Mouse (Mus musculus) brown adipose tissue, adult 24 weeks (tissue): Measurements from ENCODE around the gene Wipf1. TPM values are rescaled to one million over a fixed set of nuclear protein-coding genes. Genes with fewer than 3 reads are reported as not detected.
A peak's percentile ranks its signal among the peaks of the same experiment; 100 is the strongest.

ENCODE experiments used
- H3K27ac ChIP-seq: fragments of 200-500 bp; replicated peaks from 2 replicates; pipeline ENCODE4 v1.5.1; 2012; ENCODE audit warnings: low read depth, mild to moderate bottlenecking, low read length
- H3K4me1 ChIP-seq: fragments of 200-500 bp; 2 replicates; pipeline ENCODE4 v1.6.1; 2012; ENCODE audit warnings: low read length, mixed read lengths; ENCODE audit not compliant: control insufficient read depth, insufficient read depth, insufficient read length
- H3K4me3 ChIP-seq: fragments of 200-500 bp; 2 replicates; pipeline ENCODE4 v1.5.1; 2012; ENCODE audit warnings: low read depth, mild to moderate bottlenecking, low read length, moderate library complexity; ENCODE audit not compliant: insufficient read depth
- polyA plus RNA-seq: library from polyadenylated mRNA; stranded (reverse); fragments of >200 nt; gene quantifications from 2 replicates; pipeline ENCODE4 v1.2.4, GENCODE M21; 2012; ENCODE audit not compliant: missing spikeins, insufficient read depth, insufficient read length

Wipf1 gene
- polyA plus RNA-seq, 1 experiment: 8.0 TPM

DNA sequence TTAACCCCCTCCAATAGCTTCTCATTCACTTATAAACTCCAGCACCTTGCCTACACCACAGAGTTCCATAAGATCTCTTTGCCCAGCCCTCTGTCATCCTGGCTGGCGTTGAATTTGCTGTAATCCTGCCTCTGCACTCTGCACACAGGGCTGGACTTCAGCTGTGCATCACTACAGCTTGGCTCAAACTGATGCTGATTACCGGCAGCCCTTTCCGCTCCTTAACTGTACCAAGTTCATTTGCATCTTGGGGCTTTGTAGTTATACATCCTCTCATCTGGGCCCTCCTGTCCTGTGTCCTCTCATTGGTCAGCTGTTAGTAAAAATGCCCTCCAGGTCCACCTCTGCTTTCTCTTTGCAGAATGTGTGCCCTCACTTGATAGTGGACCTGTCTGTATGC is 73.4 kb downstream of the Wipf1 start:
- no peak overlapping the region for H3K4me3 ChIP-seq
- H3K27ac ChIP-seq: peak overlapping the region; percentile 19; the same call in 1 of the 2 replicates
- H3K4me1 ChIP-seq: peaks cover 26% of the 10 kb centered on the region

GRCm38 (mm10) chr2:73455541-73455940 is 74.0 kb downstream of the Wipf1 start:
- Histone ChIP-seq H3K4me3 (no peak overlapping the region), H3K27ac (peak overlapping the region; percentile 29; the same call in 1 of the 2 replicates), H3K4me1 (peaks cover 24% of the 10 kb centered on the region)

DNA sequence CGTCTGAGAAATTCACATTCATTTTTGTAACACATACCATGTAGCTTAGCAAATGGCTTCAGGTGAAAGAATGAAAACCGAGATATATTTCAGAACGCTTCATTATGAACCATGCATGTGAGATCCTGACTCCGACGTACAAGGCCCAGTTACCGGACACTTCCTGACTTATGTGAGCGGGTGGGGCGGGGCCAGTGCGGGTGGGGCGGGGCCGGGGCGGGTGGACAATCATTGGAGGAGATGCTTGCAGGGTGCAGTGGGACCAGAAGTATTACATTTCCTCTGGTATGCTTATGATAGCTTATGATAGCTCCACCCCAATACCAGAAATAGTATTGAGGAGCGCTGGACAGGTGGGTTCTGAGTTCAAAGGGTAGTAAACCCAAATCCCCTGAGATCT is 74.9 kb downstream of the Wipf1 start:
- Histone ChIP-seq H3K27ac (no peak overlapping the region), H3K4me1 (peaks cover 21% of the 10 kb centered on the region)

DNA sequence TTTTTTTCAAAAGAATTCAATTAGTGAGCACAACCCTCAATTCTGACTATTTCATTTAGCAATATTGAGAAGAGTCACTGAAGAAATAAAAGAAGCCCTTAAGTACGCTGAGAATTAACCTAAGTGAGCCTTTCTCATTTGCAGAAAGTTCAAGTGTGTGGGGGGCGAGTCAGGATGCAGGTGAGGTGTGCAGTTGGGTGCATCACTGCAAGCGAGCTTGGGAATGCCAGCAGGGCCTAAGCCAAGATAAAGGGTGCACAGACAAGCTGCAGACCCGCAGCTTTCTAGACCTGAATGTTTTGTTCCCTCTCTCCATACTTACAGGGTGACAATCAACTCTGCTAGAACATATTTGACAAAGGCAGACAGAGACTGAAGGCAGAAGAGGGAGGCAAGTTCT is 75.3 kb downstream of the Wipf1 start:
- H3K27ac ChIP-seq: no peak overlapping the region; the same call in 1 of the 2 replicates
- H3K4me3 ChIP-seq: no peak overlapping the region
- H3K4me1 ChIP-seq: peaks cover 17% of the 10 kb centered on the region

More for the DNA sequence above, 74.9 kb downstream of the Wipf1 start:
- no peak overlapping the region for H3K4me3 ChIP-seq

DNA sequence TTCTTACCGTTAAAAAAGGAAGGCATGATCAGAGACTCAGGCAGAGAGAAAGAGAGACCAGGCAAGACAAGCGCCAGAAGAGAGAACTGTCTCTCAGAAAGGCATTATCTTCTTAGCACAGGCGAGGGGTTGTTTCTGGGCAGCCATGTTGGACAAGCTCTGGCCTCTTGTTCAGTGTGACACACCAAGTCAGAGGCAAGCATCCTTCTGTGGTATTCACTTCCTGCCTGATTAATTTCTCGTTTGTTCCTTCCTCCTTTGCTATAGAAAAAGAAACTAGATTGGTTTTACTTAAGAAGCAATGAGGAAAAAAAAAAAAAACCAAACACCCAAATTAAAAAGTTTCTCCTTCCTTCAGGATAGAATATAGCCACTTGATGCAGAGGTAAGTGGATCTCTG is 75.8 kb downstream of the Wipf1 start:
- Histone ChIP-seq H3K4me3 (no peak overlapping the region), H3K4me1 (peaks cover 14% of the 10 kb centered on the region), H3K27ac (peak overlapping the region; percentile 61; the same call in 1 of the 2 replicates)

GRCm38 (mm10) chr2:73453085-73453484 is 76.4 kb downstream of the Wipf1 start:
- no peak overlapping the region for H3K4me3 ChIP-seq
- H3K4me1 ChIP-seq: peaks cover 14% of the 10 kb centered on the region
- H3K27ac ChIP-seq: no peak overlapping the region

- Histone ChIP-seq H3K4me3 (no peak overlapping the region), H3K27ac (no peak overlapping the region), H3K4me1 (peaks cover 14% of the 10 kb centered on the region)
Observed at GRCm38 (mm10) chr2:73452556-73452955, 77.0 kb downstream of the Wipf1 start.

GRCm38 (mm10) chr2:73451541-73451940 is 78.0 kb downstream of the Wipf1 start:
- Histone ChIP-seq H3K4me1 (peaks cover 14% of the 10 kb centered on the region), H3K27ac (no peak overlapping the region), H3K4me3 (no peak overlapping the region)

GRCm38 (mm10) chr2:73450172-73450715 is 79.3 kb downstream of the Wipf1 start:
- Histone ChIP-seq H3K4me3 (no peak overlapping the region), H3K4me1 (peaks cover 7% of the 10 kb centered on the region), H3K27ac (no peak overlapping the region)

- Histone ChIP-seq H3K4me1 (no peaks in the 10 kb centered on the region), H3K4me3 (no peak overlapping the region), H3K27ac (no peak overlapping the region)
Observed at GRCm38 (mm10) chr2:73443985-73444384, 85.5 kb downstream of the Wipf1 start.

DNA sequence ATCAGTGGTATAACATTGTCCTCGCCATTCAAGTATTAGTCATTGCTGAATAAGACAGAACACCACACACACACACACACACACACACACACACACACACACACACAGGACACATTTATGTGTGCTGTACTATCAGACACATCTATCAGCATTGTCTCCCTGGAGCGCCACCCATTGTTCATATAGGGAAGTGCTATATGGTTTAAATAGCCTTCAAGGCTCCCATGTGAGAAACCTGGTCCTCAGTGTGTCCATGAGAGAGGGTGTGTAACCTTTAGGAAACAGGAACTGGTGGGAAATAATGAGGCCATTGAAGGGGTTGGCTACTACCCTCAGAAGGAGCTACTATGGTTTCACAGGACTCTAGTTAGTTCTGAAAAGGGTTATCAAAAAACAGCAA is 87.5 kb downstream of the Wipf1 start:
- no peaks in the 10 kb centered on the region for H3K4me1 ChIP-seq
- H3K4me3 ChIP-seq: no peak overlapping the region
- no peak overlapping the region for H3K27ac ChIP-seq

DNA sequence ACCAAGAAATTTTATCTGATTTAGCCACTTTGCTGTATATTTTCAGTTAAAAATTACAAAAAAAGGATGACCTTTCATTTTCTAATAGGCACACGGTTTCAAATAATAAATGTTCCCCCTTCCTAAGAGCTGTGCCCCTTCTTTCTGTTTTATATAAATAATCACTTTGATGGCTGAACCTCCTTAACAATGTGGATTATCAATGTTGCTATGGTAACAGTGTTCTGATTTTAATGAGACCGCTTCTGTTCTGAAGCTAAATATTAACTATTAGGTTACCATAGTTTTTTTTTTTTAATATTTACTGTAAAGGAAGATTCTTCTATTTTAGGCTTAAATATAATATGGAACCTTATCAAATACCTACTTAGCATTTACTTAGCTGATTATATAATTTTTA is 89.2 kb downstream of the Wipf1 start:
- Histone ChIP-seq H3K27ac (no peak overlapping the region), H3K4me1 (no peaks in the 10 kb centered on the region), H3K4me3 (no peak overlapping the region)

DNA sequence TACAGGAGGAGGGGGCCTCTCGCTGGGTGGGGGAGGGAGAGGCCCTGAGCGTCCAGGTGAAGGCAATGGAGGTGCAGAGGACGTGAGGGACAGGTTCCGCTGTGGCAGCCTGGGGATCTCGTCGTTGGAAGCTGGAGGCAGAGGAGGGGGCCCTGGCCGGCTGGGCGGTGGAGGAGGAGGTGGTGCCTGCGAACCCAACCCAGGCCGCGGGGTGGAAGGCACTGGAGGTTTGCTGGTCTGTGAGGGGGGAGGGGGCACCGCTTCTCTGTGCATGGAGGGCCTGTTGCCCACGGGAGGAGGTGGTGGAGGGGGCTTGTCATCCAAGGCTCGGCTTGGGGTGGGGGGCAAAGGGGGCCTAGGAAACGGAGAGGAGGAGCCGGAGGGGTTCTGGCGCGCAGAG is 92.6 kb downstream of the Wipf1 start:
- Histone ChIP-seq H3K27ac (no peak overlapping the region), H3K4me3 (no peak overlapping the region), H3K4me1 (no peaks in the 10 kb centered on the region)

- Histone ChIP-seq H3K4me1 (no peaks in the 10 kb centered on the region), H3K4me3 (no peak overlapping the region), H3K27ac (no peak overlapping the region)
Observed at GRCm38 (mm10) chr2:73435847-73436246, 93.7 kb downstream of the Wipf1 start.

- Histone ChIP-seq H3K4me3 (no peak overlapping the region), H3K4me1 (no peaks in the 10 kb centered on the region), H3K27ac (no peak overlapping the region)
Observed at GRCm38 (mm10) chr2:73431959-73432396, 97.6 kb downstream of the Wipf1 start.

- no peak overlapping the region for H3K27ac ChIP-seq
- no peaks in the 10 kb centered on the region for H3K4me1 ChIP-seq
- no peak overlapping the region for H3K4me3 ChIP-seq
Observed at GRCm38 (mm10) chr2:73428803-73429468, 100.6 kb downstream of the Wipf1 start.
